Mouse (Mus musculus) thymus, postnatal 4 days (tissue): Measurements from ENCODE around the gene Cdk7.
"Not testable (repeated sequence)": the region's sequence is repeated elsewhere in the genome, so short reads cannot be mapped to it uniquely, and the experiment has no call there.

Source experiments
- DNase-seq: peaks from one replicate; pipeline ENCODE4 v3.0.0; 2021

The Cdk7 gene

GRCm38 (mm10) chr13:100730861-100731176 is at the start of gene Cdk7:
TSS of gene Cdk7 (minus strand) at chr13:100730939.
- DNase-seq, result peak; percentile 94

- DNase-seq, result no peak
Observed at GRCm38 (mm10) chr13:100777491-100777890, 46.8 kb upstream of the Cdk7 start.

- DNase-seq, result no peak
Observed at GRCm38 (mm10) chr13:100776710-100777109, 46.0 kb upstream of the Cdk7 start.

GRCm38 (mm10) chr13:100776056-100776419 is 45.3 kb upstream of the Cdk7 start:
- DNase-seq, result no peak

GRCm38 (mm10) chr13:100775252-100776055 is 44.7 kb upstream of the Cdk7 start, which contains the start of gene Cenph:
TSS of gene Cenph (minus strand) at chr13:100775899.
- DNase-seq, result peak; percentile 88

- DNase-seq, result no peak
Observed at GRCm38 (mm10) chr13:100774704-100775103, 44.0 kb upstream of the Cdk7 start.

GRCm38 (mm10) chr13:100755329-100755728 is 24.6 kb upstream of the Cdk7 start:
- no peak for DNase-seq

- no peak for DNase-seq
Observed at GRCm38 (mm10) chr13:100754186-100754585, 23.4 kb upstream of the Cdk7 start.

GRCm38 (mm10) chr13:100753011-100753410 is 22.3 kb upstream of the Cdk7 start:
- no peak for DNase-seq

- no peak for DNase-seq
Observed at GRCm38 (mm10) chr13:100752529-100752928, 21.8 kb upstream of the Cdk7 start.

- no peak for DNase-seq
Observed at GRCm38 (mm10) chr13:100751402-100751801, 20.7 kb upstream of the Cdk7 start.

- no peak for DNase-seq
Observed at GRCm38 (mm10) chr13:100750799-100751198, 20.1 kb upstream of the Cdk7 start.

GRCm38 (mm10) chr13:100748638-100749037 is 17.9 kb upstream of the Cdk7 start:
- DNase-seq, result no peak

GRCm38 (mm10) chr13:100746090-100746489 is 15.4 kb upstream of the Cdk7 start:
- DNase-seq, result no peak

GRCm38 (mm10) chr13:100744036-100744744 is 13.5 kb upstream of the Cdk7 start, which contains the start of gene Mrps36:
TSS of gene Mrps36 (minus strand) at chr13:100744659.
- peak; percentile 96 for DNase-seq

GRCm38 (mm10) chr13:100743346-100744035 is 12.8 kb upstream of the Cdk7 start:
- DNase-seq, result no peak

GRCm38 (mm10) chr13:100742831-100743230 is 12.1 kb upstream of the Cdk7 start:
- no peak for DNase-seq

GRCm38 (mm10) chr13:100732756-100733155 is 2.0 kb upstream of the Cdk7 start:
- no peak for DNase-seq

GRCm38 (mm10) chr13:100731462-100732046 is 815 bp upstream of the Cdk7 start:
- not testable (repeated sequence) for DNase-seq

GRCm38 (mm10) chr13:100730153-100730860 is 432 bp downstream of the Cdk7 start:
- peak; percentile 25 for DNase-seq

GRCm38 (mm10) chr13:100728530-100728929 is 2.2 kb downstream of the Cdk7 start:
- not testable (repeated sequence) for DNase-seq

GRCm38 (mm10) chr13:100728086-100728485 is 2.7 kb downstream of the Cdk7 start:
- DNase-seq, result no peak

GRCm38 (mm10) chr13:100725194-100725593 is 5.5 kb downstream of the Cdk7 start:
- DNase-seq, result no peak
